Mouse (Mus musculus) neural tube, embryonic 11.5 days (tissue): ENCODE measurements around the gene Trpv2. TPM values are rescaled to one million over a fixed set of nuclear protein-coding genes. Genes with fewer than 3 reads are reported as not detected.

Experiments
- ATAC-seq: fragments of 200-750 bp; cut with Nextera tagmentation; 2 replicates; pipeline ENCODE4 v1.8.0; 2017; ENCODE audit warnings: moderate number of reproducible peaks, mild to moderate bottlenecking, moderate TSS enrichment, moderate library complexity; ENCODE audit not compliant: insufficient read depth, low FRiP score, low TSS enrichment
- DNase-seq: peaks from one replicate; pipeline ENCODE4 v3.0.0-alpha.2; 2015; ENCODE audit warnings: low spot score
- H3K27ac ChIP-seq: fragments of 300-500 bp; sonication (generic); 2 replicates; pipeline ENCODE4 v1.5.1; 2014; ENCODE audit warnings: low read depth, mild to moderate bottlenecking, low read length
- H3K27me3 ChIP-seq: fragments of 300-500 bp; sonication (generic); 2 replicates; pipeline ENCODE4 v1.6.1; 2014; ENCODE audit warnings: mild to moderate bottlenecking, low read length, mixed read lengths; ENCODE audit not compliant: control insufficient read depth, insufficient read depth
- H3K36me3 ChIP-seq: fragments of 300-500 bp; sonication (generic); 2 replicates; pipeline ENCODE4 v1.6.1; 2014; ENCODE audit warnings: mild to moderate bottlenecking, low read length, moderate library complexity, mixed read lengths; ENCODE audit not compliant: control insufficient read depth, insufficient read depth
- H3K4me1 ChIP-seq: fragments of 300-500 bp; sonication (generic); 2 replicates; pipeline ENCODE4 v1.6.1; 2014; ENCODE audit warnings: low read length, mixed read lengths; ENCODE audit not compliant: control insufficient read depth, insufficient read depth
- H3K4me2 ChIP-seq: fragments of 300-500 bp; sonication (generic); 2 replicates; pipeline ENCODE4 v1.6.1; 2014; ENCODE audit warnings: low read depth, mild to moderate bottlenecking, moderate library complexity
- H3K4me3 ChIP-seq: fragments of 300-500 bp; sonication (generic); 2 replicates; pipeline ENCODE4 v1.5.1; 2014; ENCODE audit warnings: low read depth, low read length
- H3K9ac ChIP-seq: fragments of 300-500 bp; sonication (generic); 2 replicates; pipeline ENCODE4 v1.6.1; 2014; ENCODE audit warnings: mild to moderate bottlenecking, low read length
- H3K9me3 ChIP-seq: fragments of 300-500 bp; sonication (generic); 2 replicates; pipeline ENCODE4 v1.6.1; 2016; ENCODE audit warnings: low read length; ENCODE audit not compliant: control insufficient read depth
- WGBS: fragments of 180-500 bp; shearing (Covaris S2); extraction: QIAGEN DNeasy Blood & Tissue Kit; methylation state at CpG from one replicate; pipeline ENCODE4 v1.1.7; 2014; 5-methylcytosine and 5-hydroxymethylcytosine counted together
- polyA plus RNA-seq: library from polyadenylated mRNA; unstranded; fragments of >200 nt; fragmentation: Nextera tagmentation; extraction: Ambion mirVana; gene quantifications from 2 replicates; pipeline ENCODE4 v1.2.1, GENCODE M21; 2014

The Trpv2 gene
- polyA plus RNA-seq, 1 experiment from 2014 or later = 11.7 TPM

DNA sequence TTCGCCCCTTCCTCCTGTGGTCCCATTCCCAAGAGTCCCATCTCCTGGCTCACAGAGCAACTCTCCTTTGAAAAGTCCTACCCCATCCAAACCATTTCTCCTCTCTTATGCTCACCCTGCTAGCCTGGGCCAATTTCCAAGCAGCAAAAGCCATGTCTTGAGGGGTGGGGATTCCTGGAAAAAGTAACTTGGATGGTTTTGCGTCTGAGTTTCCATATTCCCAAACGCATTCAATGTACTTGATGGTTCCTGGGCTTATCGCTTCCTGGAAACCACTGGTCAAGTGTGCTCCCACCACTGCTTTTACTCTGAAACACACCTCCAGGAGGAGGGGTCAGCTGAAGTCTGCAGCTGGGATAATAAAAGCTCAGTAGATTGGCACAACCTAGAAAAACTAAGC, 64.1 kb downstream of the Trpv2 start:
- ATAC-seq (no peak), DNase-seq (no peak)
- Histone ChIP-seq H3K27me3 (no peaks in the 10 kb centered on the region), H3K27ac (no peak overlapping the region), H3K4me1 (no peaks in the 10 kb centered on the region), H3K4me3 (no peak overlapping the region), H3K9me3 (no peaks in the 10 kb centered on the region), H3K9ac (no peak overlapping the region), H3K36me3 (no peaks in the 10 kb centered on the region; the same call in 1 of the 2 replicates), H3K4me2 (no peak overlapping the region)
- 93% methylated on average over 4 of the region's 4 CpGs for whole genome bisulfite sequencing

DNA sequence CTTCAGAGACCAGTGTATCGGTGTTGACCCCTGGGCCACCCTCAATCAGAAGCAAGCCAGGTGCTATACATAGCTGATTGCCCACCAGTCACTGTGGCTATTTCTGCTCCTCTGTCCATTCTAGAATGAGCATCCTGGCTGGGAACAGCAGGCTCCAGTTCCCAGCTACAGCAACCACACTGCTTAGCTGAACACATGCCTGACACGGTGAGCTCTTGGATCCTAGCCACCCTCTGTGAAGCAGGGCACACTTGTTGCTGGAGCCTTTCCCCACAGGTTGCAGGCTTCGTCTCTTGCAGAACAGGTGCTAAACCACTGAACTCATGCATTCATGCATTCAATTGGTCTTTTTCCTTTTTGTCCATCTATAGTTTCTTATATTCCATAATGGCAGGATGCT, 66.1 kb downstream of the Trpv2 start:
- no peaks in the 10 kb centered on the region; the same call in 1 of the 2 replicates for H3K36me3 ChIP-seq
- no peak overlapping the region for H3K4me3 ChIP-seq
- H3K27ac ChIP-seq = no peak overlapping the region
- no peak for DNase-seq
- H3K4me2 ChIP-seq = no peak overlapping the region
- 84% methylated on average over 3 of the region's 3 CpGs for WGBS
- no peak for ATAC-seq
- no peaks in the 10 kb centered on the region for H3K27me3 ChIP-seq
- H3K9me3 ChIP-seq = no peaks in the 10 kb centered on the region
- H3K9ac ChIP-seq = no peak overlapping the region
- no peaks in the 10 kb centered on the region for H3K4me1 ChIP-seq

DNA sequence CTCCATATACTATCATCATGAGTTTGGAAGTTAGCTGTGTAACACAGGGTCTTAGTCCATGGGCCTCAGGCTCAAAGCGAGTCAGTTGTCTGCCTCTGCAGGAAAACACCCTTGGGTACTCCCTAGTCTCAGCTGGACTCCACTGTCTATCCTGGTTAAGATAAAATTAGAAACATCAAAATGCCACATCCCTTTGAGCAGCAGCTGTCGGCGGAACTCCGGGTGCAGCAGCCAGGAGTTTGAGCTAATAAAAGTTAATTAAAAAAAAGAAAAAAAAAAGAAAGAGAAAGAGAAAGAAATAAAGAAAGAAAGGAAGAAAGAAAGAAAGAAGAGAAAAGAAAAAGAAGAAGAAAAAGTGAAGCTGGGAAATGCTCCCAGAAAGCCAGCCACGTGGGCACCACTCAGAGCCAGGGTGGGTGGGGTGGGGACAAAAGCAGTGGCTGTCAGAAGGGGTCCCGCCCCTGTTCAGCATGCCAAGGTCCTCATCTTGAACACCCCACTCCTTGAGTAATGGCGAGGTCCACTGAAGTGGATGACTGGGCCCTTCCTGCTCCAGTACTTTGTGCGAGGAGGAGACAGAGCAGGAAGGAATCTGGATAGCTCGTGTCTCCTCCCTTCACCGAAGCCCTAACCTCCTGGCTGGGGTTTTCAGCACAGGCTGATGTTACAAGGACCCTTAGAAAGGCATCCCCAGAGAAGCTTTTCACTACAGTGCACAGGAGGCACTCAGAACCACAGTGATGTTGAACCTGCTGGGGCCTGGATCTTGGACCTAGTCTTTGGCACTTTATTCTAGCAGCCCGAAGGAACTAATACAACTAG, 67.9 kb downstream of the Trpv2 start:
- no peaks in the 10 kb centered on the region for H3K9me3 ChIP-seq
- H3K27ac ChIP-seq = no peak overlapping the region
- ATAC-seq = no peak
- H3K27me3 ChIP-seq = no peaks in the 10 kb centered on the region
- 73% methylated on average over 11 of the region's 11 CpGs for WGBS
- DNase-seq = no peak
- no peak overlapping the region for H3K9ac ChIP-seq
- H3K4me2 ChIP-seq = no peak overlapping the region
- H3K36me3 ChIP-seq = no peaks in the 10 kb centered on the region; the same call in 1 of the 2 replicates
- no peak overlapping the region for H3K4me3 ChIP-seq
- peaks cover 10% of the 10 kb centered on the region for H3K4me1 ChIP-seq

DNA sequence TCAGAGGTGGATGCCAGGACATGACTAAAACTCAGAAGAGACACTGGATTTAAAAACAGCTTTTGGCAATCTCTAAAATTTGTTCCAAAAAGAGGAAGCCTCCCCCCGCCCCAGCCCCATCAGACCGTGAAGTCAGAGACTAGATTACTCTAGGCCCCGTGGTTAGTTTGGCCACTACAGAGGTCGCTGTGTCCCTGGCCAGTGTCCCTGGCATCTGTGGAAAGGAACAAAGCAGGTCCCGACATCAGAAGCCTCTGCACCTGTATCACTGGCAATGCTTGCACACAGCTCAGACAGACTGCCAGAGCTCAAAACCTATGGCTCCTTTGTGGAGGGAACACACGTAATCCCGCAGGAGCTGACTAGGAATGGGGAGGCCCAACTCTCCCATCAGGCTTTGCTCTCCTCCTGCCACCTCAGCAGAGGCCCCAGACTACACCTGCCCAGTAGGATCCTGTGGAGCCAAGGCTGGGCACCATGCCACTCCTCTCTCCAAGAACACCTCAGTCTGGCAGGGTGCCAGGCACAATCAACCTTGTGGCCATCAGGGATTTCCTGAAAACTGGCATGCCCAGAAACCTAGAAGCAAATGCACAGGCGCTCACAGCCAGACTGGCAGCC, 68.8 kb downstream of the Trpv2 start:
- Histone ChIP-seq H3K9ac (no peak overlapping the region), H3K4me3 (no peak overlapping the region), H3K27ac (no peak overlapping the region), H3K27me3 (no peaks in the 10 kb centered on the region), H3K9me3 (no peaks in the 10 kb centered on the region), H3K4me1 (peaks cover 16% of the 10 kb centered on the region), H3K4me2 (no peak overlapping the region), H3K36me3 (no peaks in the 10 kb centered on the region; the same call in 1 of the 2 replicates)
- WGBS = 87% methylated on average over 8 of the region's 8 CpGs
- no peak for DNase-seq
- ATAC-seq = no peak

DNA sequence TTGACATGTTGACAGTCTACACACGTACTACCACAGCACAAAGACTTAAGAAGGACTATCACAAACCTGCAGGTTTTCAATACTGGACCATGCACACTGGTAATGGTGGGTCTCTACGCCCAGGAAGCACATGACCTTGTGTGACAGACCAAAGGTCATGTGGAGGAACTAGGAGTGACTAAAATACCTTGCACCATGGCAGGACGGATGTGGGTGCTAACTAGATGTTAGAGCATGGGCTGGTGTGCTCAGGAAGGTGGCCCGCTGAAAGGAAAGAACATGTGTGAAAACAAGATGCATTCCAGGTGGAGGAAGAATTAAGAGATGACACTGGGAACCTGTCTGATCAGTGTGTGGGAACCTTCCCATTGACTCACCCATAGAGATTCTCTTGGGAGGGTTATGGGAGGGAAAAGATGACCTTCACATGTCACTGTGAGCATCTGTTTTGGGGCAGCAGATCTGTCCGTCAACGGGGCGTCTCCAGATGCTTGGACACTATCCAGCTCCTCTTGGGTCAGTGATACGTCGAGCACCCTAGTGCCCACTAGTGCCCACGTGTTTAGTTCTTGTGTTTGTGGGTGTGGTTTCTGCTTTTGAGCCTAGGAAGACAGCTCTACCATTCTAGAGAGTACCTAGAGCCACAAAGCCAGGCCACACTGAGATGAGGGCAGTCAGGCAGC, 69.5 kb downstream of the Trpv2 start:
- H3K36me3 ChIP-seq = no peaks in the 10 kb centered on the region; the same call in 1 of the 2 replicates
- H3K27ac ChIP-seq = no peak overlapping the region
- DNase-seq (no peak), ATAC-seq (no peak)
- H3K4me3 ChIP-seq = no peak overlapping the region
- no peaks in the 10 kb centered on the region for H3K27me3 ChIP-seq
- peaks cover 16% of the 10 kb centered on the region for H3K4me1 ChIP-seq
- 88% methylated on average over 10 of the region's 10 CpGs for WGBS
- H3K9ac ChIP-seq = no peak overlapping the region
- no peak overlapping the region for H3K4me2 ChIP-seq
- H3K9me3 ChIP-seq = no peaks in the 10 kb centered on the region

DNA sequence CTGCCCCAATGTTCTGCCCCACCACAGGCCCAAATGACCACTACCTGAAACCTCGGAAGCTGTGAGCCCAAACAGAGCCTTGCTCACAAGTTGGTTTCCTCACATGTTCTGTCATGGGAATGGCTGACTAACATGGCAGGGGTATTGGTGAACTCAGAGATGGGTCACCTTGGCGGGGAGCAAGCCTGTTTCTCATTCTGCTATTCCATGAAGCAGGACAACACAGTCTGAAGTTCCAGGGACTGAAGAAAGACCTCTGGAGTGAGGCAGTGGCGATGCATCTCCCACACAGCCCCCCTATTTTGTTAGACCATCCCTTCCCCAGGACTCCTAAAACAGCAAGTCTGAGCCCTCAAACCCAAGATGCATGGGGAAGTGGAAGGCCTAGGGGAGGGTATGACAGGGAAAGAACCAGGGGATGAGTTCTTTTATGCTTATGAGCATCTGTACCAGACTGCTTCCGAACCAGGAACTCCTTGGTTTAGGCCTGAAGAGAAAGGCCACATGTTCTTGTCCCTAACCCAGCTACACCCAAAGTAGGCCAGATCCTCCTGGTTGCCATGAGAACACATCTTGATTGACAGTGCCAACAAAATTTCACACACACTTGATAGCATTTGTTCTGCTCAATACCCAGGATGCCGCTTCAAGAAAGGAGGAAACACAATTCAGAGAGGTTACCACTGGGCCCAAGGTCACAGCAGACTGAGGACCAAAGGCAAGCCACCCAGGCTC, 70.5 kb downstream of the Trpv2 start:
- no peaks in the 10 kb centered on the region; the same call in 1 of the 2 replicates for H3K36me3 ChIP-seq
- H3K4me3 ChIP-seq = no peak overlapping the region
- no peaks in the 10 kb centered on the region for H3K27me3 ChIP-seq
- H3K4me1 ChIP-seq = peaks cover 16% of the 10 kb centered on the region
- no peak overlapping the region for H3K27ac ChIP-seq
- H3K4me2 ChIP-seq = no peak overlapping the region
- no peak overlapping the region for H3K9ac ChIP-seq
- WGBS = 89% methylated on average over 5 of the region's 5 CpGs
- DNase-seq (no peak), ATAC-seq (no peak)
- no peaks in the 10 kb centered on the region for H3K9me3 ChIP-seq

DNA sequence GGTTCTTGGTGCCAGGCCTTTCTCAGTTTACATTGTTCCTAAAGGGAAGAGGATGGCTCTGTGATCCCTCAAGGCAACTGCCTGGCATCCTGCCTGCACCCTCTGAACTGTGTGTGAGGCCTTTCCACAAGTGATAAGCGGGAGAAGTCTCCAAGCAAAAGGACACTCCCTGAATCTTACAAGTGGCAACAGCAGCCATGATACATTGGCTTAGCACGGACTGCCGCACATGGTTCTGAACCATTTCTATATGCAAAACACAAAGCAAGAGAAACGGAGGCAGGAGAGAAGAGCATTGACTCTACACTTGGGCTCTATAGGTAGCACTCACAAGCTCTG, 71.0 kb downstream of the Trpv2 start:
- H3K4me1 ChIP-seq = peaks cover 16% of the 10 kb centered on the region
- H3K36me3 ChIP-seq = no peaks in the 10 kb centered on the region; the same call in 1 of the 2 replicates
- no peak overlapping the region for H3K4me2 ChIP-seq
- no peak overlapping the region for H3K27ac ChIP-seq
- no peaks in the 10 kb centered on the region for H3K9me3 ChIP-seq
- 89% methylated on average over 4 of the region's 4 CpGs for WGBS
- ATAC-seq = no peak
- no peak overlapping the region for H3K9ac ChIP-seq
- no peak overlapping the region for H3K4me3 ChIP-seq
- no peaks in the 10 kb centered on the region for H3K27me3 ChIP-seq
- DNase-seq = no peak

DNA sequence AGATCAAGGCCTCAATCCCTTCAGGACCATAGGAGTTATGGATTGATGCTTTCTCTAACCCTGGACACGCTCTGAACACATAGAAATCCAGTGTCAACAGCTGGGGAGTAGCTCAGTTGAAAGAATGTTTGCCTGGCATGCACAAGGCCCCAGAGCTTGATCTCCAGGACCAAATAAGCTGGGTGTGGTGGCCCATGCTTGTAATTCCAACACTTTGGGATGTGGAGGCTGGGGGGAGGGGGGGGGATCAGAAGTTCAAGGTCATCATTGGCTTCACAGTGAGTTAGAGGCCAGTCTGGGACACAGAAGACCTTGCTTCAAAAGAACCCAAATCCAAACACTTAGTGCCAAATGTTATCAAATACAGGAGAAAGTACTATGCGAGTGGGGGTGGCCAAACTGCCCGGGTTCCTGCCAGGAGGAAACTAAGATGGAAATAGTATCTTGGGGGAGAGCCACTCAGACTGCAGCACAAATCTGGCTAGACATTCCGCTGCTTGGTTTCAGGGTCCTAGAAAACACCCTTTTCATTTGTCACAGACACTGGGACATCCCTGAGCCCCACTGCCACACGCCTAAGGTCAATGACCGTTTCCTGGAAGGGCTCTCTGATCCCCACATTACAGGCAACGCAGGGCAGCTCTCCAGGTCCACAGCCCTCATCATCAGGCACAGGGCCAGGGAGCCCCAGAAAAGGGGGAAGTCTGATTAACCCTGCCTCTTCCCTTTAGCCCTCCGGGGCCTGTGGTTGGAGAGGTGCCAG, 71.6 kb downstream of the Trpv2 start:
- WGBS = 48% methylated on average over 8 of the region's 8 CpGs
- no peaks in the 10 kb centered on the region for H3K27me3 ChIP-seq
- H3K27ac ChIP-seq = no peak overlapping the region
- ATAC-seq (no peak), DNase-seq (no peak)
- no peaks in the 10 kb centered on the region for H3K9me3 ChIP-seq
- no peak overlapping the region for H3K4me3 ChIP-seq
- H3K4me1 ChIP-seq = peaks cover 16% of the 10 kb centered on the region
- H3K36me3 ChIP-seq = no peaks in the 10 kb centered on the region
- peak overlapping the region; percentile 30 for H3K4me2 ChIP-seq
- H3K9ac ChIP-seq = no peak overlapping the region
